Mouse (Mus musculus): ENCODE results near the gene Itgb1.

DNA sequence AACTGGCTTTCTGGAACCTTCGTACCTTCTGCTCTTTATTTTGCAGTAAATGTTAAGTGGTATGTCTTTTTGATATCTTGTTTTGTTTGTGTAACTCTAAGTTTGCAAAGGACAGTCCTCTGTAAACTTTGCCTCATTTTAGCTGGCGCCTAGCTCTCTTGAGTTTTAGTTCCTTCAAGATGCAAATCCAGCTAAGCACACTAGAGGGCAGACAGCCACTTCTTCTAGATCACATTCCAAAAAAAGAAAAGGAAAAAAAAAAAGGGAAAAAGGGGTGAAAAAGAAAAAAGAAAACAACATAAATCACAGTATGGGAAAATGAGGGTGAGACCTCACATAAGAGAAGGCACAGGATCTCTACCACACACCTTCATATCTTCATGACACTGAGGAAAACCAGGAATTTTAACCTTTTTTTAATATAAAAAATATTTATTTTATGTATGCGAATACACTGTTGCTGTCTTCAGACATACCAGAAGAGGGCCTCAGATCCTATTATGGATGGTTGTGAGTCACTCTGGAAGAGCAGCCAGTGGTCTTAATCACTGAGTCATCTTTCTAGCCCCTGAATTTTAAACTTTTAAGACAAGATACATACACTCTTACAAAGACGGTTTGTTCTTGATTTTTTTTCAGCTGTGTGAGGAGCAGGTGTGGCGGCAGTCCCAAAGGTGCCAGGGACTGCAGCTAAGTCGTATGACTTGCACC is 32.9 kb upstream of the Itgb1 start:
- TF ChIP-seq HCFC1 (IDR thresholded peaks at IDR 0.05; ENCODE audit: low read depth, low read length): no peak
- peak; percentile 33 to 81 (median 47) for TF ChIP-seq CTCF (IDR thresholded peaks at IDR 0.05 in 2 of 3, conservative IDR thresholded peaks at IDR 0.05 in 1 of 3; ENCODE audit: control insufficient read depth in 1 of 3, insufficient read depth in 1 of 3, low read depth in 2 of 3, low read length in 3 of 3, poor library complexity in 1 of 3, severe bottlenecking in 1 of 3)
- TF ChIP-seq EP300 (IDR thresholded peaks at IDR 0.05; ENCODE audit: low read depth in 1 of 2, low read length in 2 of 2): no peak
- no peak for TF ChIP-seq TAL1 (IDR thresholded peaks at IDR 0.05; ENCODE audit: low read length)
- no peak for TF ChIP-seq USF1 (IDR thresholded peaks at IDR 0.05; ENCODE audit: low read depth, low read length)
- no peak for TF ChIP-seq POLR2A (IDR thresholded peaks at IDR 0.05; ENCODE audit: control insufficient read depth in 1 of 2, insufficient read depth in 1 of 2, low read depth in 1 of 2, low read length in 2 of 2, poor library complexity in 1 of 2)

Data from MEL (cell line).